Mouse (Mus musculus): ENCODE results near the gene Mettl3. TPM values are rescaled to one million over a fixed set of nuclear protein-coding genes. Genes with fewer than 3 reads are reported as not detected.

The Mettl3 gene
- polyA plus RNA-seq, 1 experiment from 2014 or later = 47.1 TPM

GRCm38 (mm10) chr14:52279747-52280120, 25.2 kb downstream of the Mettl3 start:
- H3K9me3 ChIP-seq = no peaks in the 10 kb centered on the region
- H3K36me3 ChIP-seq = peaks cover 7% of the 10 kb centered on the region; the same call in 1 of the 2 replicates
- peak overlapping the region; percentile 76 for H3K27ac ChIP-seq
- H3K4me3 ChIP-seq = peak overlapping the region; percentile 87
- H3K4me2 ChIP-seq = peak overlapping the region; percentile 67
- peaks cover 13% of the 10 kb centered on the region for H3K4me1 ChIP-seq
- peak overlapping the region; percentile 79 for H3K9ac ChIP-seq
- ATAC-seq (ENCODE audit: borderline replicate concordance, extremely low read depth, low FRiP score, low TSS enrichment) = peak; percentile 34
- H3K27me3 ChIP-seq = no peaks in the 10 kb centered on the region
- under 1% methylated on average over 21 of the region's 21 CpGs for WGBS

- H3K4me2 ChIP-seq = peak within 1 kb of the TSS; percentile 67
- H3K4me3 ChIP-seq = peak within 1 kb of the TSS; percentile 87
- ATAC-seq (ENCODE audit: borderline replicate concordance, extremely low read depth, low FRiP score, low TSS enrichment) = peak; percentile 98
Observed at GRCm38 (mm10) chr14:52278932-52279746, 25.8 kb downstream of the Mettl3 start, which contains the start of the genes Tox4 and Rab2b. Tox4 (plus strand) TSS chr14:52279146. Rab2b (minus strand) TSS chr14:52279545.

GRCm38 (mm10) chr14:52277210-52277609, 27.7 kb downstream of the Mettl3 start:
- Histone ChIP-seq H3K4me1 (peaks cover 13% of the 10 kb centered on the region), H3K4me3 (no peak overlapping the region), H3K9ac (no peak overlapping the region), H3K4me2 (no peak overlapping the region), H3K27ac (no peak overlapping the region), H3K9me3 (no peaks in the 10 kb centered on the region), H3K36me3 (peaks cover 10% of the 10 kb centered on the region; the same call in 1 of the 2 replicates), H3K27me3 (no peaks in the 10 kb centered on the region)
- WGBS = 93% methylated on average over 4 of the region's 4 CpGs
- no peak for ATAC-seq (ENCODE audit: borderline replicate concordance, extremely low read depth, low FRiP score, low TSS enrichment)

More at GRCm38 (mm10) chr14:52278932-52279746, 25.8 kb downstream of the Mettl3 start, which contains the start of the genes Tox4 and Rab2b:
- no peaks in the 10 kb centered on the region for H3K27me3 ChIP-seq
- H3K4me1 ChIP-seq = peaks cover 13% of the 10 kb centered on the region
- H3K36me3 ChIP-seq = peaks cover 10% of the 10 kb centered on the region; the same call in 1 of the 2 replicates
- H3K9me3 ChIP-seq = no peaks in the 10 kb centered on the region
- H3K9ac ChIP-seq = peak within 1 kb of the TSS; percentile 79
- 0% methylated on average over 65 of the region's 66 CpGs for WGBS
- peak within 1 kb of the TSS; percentile 80 for H3K27ac ChIP-seq

- peaks cover 15% of the 10 kb centered on the region; the same call in 1 of the 2 replicates for H3K36me3 ChIP-seq
- WGBS = 53% methylated on average over 3 of the region's 3 CpGs
- H3K4me3 ChIP-seq = no peak overlapping the region
- H3K4me2 ChIP-seq = no peak overlapping the region
- no peak for ATAC-seq (ENCODE audit: borderline replicate concordance, extremely low read depth, low FRiP score, low TSS enrichment)
- no peaks in the 10 kb centered on the region for H3K27me3 ChIP-seq
- H3K9me3 ChIP-seq = no peaks in the 10 kb centered on the region
- H3K27ac ChIP-seq = no peak overlapping the region
- H3K4me1 ChIP-seq = no peaks in the 10 kb centered on the region
- H3K9ac ChIP-seq = no peak overlapping the region
Observed at GRCm38 (mm10) chr14:52272781-52273180, 32.1 kb downstream of the Mettl3 start.

GRCm38 (mm10) chr14:52257484-52258213, 47.3 kb downstream of the Mettl3 start, which contains the start of gene Chd8:
Chd8 (minus strand) TSS chr14:52257780.
- Histone ChIP-seq H3K36me3 (no peaks in the 10 kb centered on the region; the same call in 1 of the 2 replicates), H3K9me3 (no peaks in the 10 kb centered on the region), H3K9ac (peak within 1 kb of the TSS; percentile 69), H3K27me3 (no peaks in the 10 kb centered on the region), H3K4me1 (peaks cover 8% of the 10 kb centered on the region; the same call in 1 of the 2 replicates), H3K4me3 (peak within 1 kb of the TSS; percentile 67), H3K27ac (peak within 1 kb of the TSS; percentile 87), H3K4me2 (peak within 1 kb of the TSS; percentile 72)
- peak; percentile 100 for ATAC-seq (ENCODE audit: borderline replicate concordance, extremely low read depth, low FRiP score, low TSS enrichment)
- under 1% methylated on average over 54 of the region's 54 CpGs for WGBS

GRCm38 (mm10) chr14:52256311-52257175, 48.4 kb downstream of the Mettl3 start:
- Histone ChIP-seq H3K27me3 (no peaks in the 10 kb centered on the region), H3K9ac (peak overlapping the region; percentile 69), H3K4me3 (peak overlapping the region; percentile 67), H3K4me2 (peak overlapping the region; percentile 72), H3K27ac (peak overlapping the region; percentile 87), H3K4me1 (peaks cover 8% of the 10 kb centered on the region; the same call in 1 of the 2 replicates), H3K9me3 (no peaks in the 10 kb centered on the region), H3K36me3 (no peaks in the 10 kb centered on the region; the same call in 1 of the 2 replicates)
- 4% methylated on average over 18 of the region's 18 CpGs for WGBS
- no peak for ATAC-seq (ENCODE audit: borderline replicate concordance, extremely low read depth, low FRiP score, low TSS enrichment)

GRCm38 (mm10) chr14:52246129-52246528, 58.8 kb downstream of the Mettl3 start:
- H3K36me3 ChIP-seq = no peaks in the 10 kb centered on the region
- no peak overlapping the region for H3K4me2 ChIP-seq
- H3K27me3 ChIP-seq = no peaks in the 10 kb centered on the region
- no peak overlapping the region for H3K27ac ChIP-seq
- ATAC-seq (ENCODE audit: borderline replicate concordance, extremely low read depth, low FRiP score, low TSS enrichment) = no peak
- H3K4me3 ChIP-seq = no peak overlapping the region
- WGBS = 69% methylated on average over 4 of the region's 4 CpGs
- no peaks in the 10 kb centered on the region for H3K9me3 ChIP-seq
- H3K9ac ChIP-seq = no peak overlapping the region
- H3K4me1 ChIP-seq = peaks cover 15% of the 10 kb centered on the region

Other genes with a start within 250 kb of the Mettl3 start
- 645 and 674 TPM in 2 replicates for gene Hnrnpc, start 201.1 kb downstream of the Mettl3 start, polyA plus RNA-seq (2015; fragmentation: Nextera tagmentation; extraction: Ambion mirVana)
- 61.8 and 72.8 TPM in 2 replicates for gene Rpgrip1, start 194.4 kb downstream of the Mettl3 start, polyA plus RNA-seq (2015; fragmentation: Nextera tagmentation; extraction: Ambion mirVana)
- 62.4 and 64.6 TPM in 2 replicates for gene Supt16, start 107.7 kb downstream of the Mettl3 start, polyA plus RNA-seq (2015; fragmentation: Nextera tagmentation; extraction: Ambion mirVana)
- 31.4 and 33.3 TPM in 2 replicates for gene Chd8, start 47.3 kb downstream of the Mettl3 start, polyA plus RNA-seq (2015; fragmentation: Nextera tagmentation; extraction: Ambion mirVana)
- 40.5 and 44.7 TPM in 2 replicates for gene Tox4, start 26.0 kb downstream of the Mettl3 start, polyA plus RNA-seq (2015; fragmentation: Nextera tagmentation; extraction: Ambion mirVana)
- 16.7 and 16.8 TPM in 2 replicates for gene Rab2b, start 25.6 kb downstream of the Mettl3 start, polyA plus RNA-seq (2015; fragmentation: Nextera tagmentation; extraction: Ambion mirVana)
- gene Sall2, start 23.6 kb upstream of the Mettl3 start, polyA plus RNA-seq (2015; fragmentation: Nextera tagmentation; extraction: Ambion mirVana) = 16.2 and 16.9 TPM in 2 replicates
- gene Olfr1513, start 51.3 kb upstream of the Mettl3 start, polyA plus RNA-seq (2015; fragmentation: Nextera tagmentation; extraction: Ambion mirVana) = not detected in 2 replicates
- gene Olfr1512, start 74.0 kb upstream of the Mettl3 start, polyA plus RNA-seq (2015; fragmentation: Nextera tagmentation; extraction: Ambion mirVana) = not detected in 2 replicates
- not detected in 2 replicates for gene Olfr1511, start 92.3 kb upstream of the Mettl3 start, polyA plus RNA-seq (2015; fragmentation: Nextera tagmentation; extraction: Ambion mirVana)
- not detected in 2 replicates for gene Olfr1510, start 109.2 kb upstream of the Mettl3 start, polyA plus RNA-seq (2015; fragmentation: Nextera tagmentation; extraction: Ambion mirVana)
- gene Olfr1509, start 137.9 kb upstream of the Mettl3 start, polyA plus RNA-seq (2015; fragmentation: Nextera tagmentation; extraction: Ambion mirVana) = not detected in 2 replicates
- gene Olfr1508, start 162.4 kb upstream of the Mettl3 start, polyA plus RNA-seq (2015; fragmentation: Nextera tagmentation; extraction: Ambion mirVana) = not detected in 2 replicates
- not detected in 2 replicates for gene Olfr1507, start 190.6 kb upstream of the Mettl3 start, polyA plus RNA-seq (2015; fragmentation: Nextera tagmentation; extraction: Ambion mirVana)